Mouse (Mus musculus): ENCODE data around the gene Bdkrb2. TPM values are rescaled to one million over a fixed set of nuclear protein-coding genes. Genes with fewer than 3 reads are reported as not detected.

Gene Bdkrb2
- polyA plus RNA-seq, 1 experiment: not detected

- Histone ChIP-seq H3K36me3 (replicated peaks; ENCODE audit: low read length) (no peaks in the 10 kb centered on the region), H3K4me3 (replicated peaks) (no peak overlapping the region), H3K9me3 (peaks cover 2% of the 10 kb centered on the region), H3K27me3 (replicated peaks) (peaks cover 22% of the 10 kb centered on the region), H3K4me1 (peaks cover 4% of the 10 kb centered on the region; the same call in 1 of the 2 replicates)
- TF ChIP-seq FLI1 (IDR thresholded peaks at IDR 0.05; ENCODE audit: low read length) (no peak), GATA1 (IDR thresholded peaks at IDR 0.05; ENCODE audit: borderline replicate concordance, low read length) (no peak)
Measured at GRCm38 (mm10) chr12:105544872-105545271, 18.2 kb upstream of the Bdkrb2 start.

DNA sequence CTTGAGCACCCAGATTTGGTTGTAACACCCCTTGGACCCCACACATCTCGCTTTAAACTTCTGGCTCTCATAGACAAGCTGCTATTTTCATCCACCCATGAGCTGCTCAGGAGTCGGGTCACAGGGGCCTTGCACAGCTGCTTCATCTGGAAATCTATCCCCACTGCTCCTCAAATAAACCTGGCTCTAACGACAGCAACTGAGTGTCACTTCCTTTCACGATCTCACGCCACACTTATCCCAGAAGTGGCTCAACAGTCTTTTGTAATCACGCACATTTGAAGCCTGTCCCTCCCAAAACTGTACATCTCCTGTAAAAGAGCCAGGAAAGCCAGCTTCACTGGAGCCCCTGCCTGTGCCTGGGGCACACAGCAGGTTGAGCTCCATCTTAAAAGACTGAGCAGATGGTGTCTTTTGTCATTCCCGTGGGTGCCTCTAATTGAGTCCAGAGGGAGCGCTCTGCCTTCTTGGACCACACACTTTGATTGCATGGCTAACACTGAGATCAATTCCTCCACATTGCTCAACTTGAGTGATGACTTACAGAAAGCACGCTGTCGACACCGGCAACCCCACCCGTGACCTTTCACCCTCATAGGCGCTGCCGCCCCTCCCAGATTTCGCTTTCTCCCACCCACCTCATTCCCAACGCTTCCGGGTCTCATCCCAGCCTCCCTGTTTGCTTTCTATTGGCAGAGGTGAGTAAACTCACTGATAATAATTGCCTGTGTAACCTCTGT lies 17.2 kb upstream of the Bdkrb2 start:
- Histone ChIP-seq H3K4me1 (peaks cover 4% of the 10 kb centered on the region; the same call in 1 of the 2 replicates), H3K27me3 (replicated peaks) (peaks cover 22% of the 10 kb centered on the region), H3K4me3 (replicated peaks) (no peak overlapping the region), H3K36me3 (replicated peaks; ENCODE audit: low read length) (no peaks in the 10 kb centered on the region), H3K9me3 (no peaks in the 10 kb centered on the region)
- TF ChIP-seq GATA1 (IDR thresholded peaks at IDR 0.05; ENCODE audit: borderline replicate concordance, low read length) (no peak), FLI1 (IDR thresholded peaks at IDR 0.05; ENCODE audit: low read length) (no peak)

DNA sequence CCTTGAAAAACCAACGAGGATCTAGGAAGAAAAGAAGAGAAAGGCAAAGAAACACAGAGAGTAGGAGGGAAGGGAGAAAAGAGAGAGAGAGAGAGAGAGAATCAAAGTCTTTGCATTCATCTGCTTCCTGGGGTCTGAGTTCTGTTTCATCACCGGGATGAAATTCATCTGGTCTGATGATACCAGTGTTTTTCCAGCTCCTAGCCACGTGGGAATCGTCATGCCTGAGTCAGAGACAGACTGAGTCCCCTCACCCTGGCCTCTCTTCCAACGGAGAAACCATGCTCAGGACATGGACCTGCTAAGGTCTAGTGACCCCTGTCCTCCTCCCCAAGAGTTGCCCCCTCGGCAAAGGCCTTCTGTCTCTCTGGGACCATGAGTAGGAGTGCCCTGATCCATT lies 16.5 kb upstream of the Bdkrb2 start:
- no peak overlapping the region for H3K4me3 ChIP-seq (replicated peaks)
- no peak for TF ChIP-seq FLI1 (IDR thresholded peaks at IDR 0.05; ENCODE audit: low read length)
- no peak for TF ChIP-seq GATA1 (IDR thresholded peaks at IDR 0.05; ENCODE audit: borderline replicate concordance, low read length)
- H3K27me3 ChIP-seq (replicated peaks): peaks cover 24% of the 10 kb centered on the region
- peaks cover 4% of the 10 kb centered on the region; the same call in 1 of the 2 replicates for H3K4me1 ChIP-seq
- H3K9me3 ChIP-seq: no peaks in the 10 kb centered on the region
- no peaks in the 10 kb centered on the region for H3K36me3 ChIP-seq (replicated peaks; ENCODE audit: low read length)

- Histone ChIP-seq H3K36me3 (replicated peaks; ENCODE audit: low read length) (no peaks in the 10 kb centered on the region), H3K4me1 (peaks cover 4% of the 10 kb centered on the region; the same call in 1 of the 2 replicates), H3K9me3 (no peaks in the 10 kb centered on the region), H3K27me3 (replicated peaks) (peaks cover 24% of the 10 kb centered on the region), H3K4me3 (replicated peaks) (no peak overlapping the region)
- TF ChIP-seq GATA1 (IDR thresholded peaks at IDR 0.05; ENCODE audit: borderline replicate concordance, low read length): no peak
- TF ChIP-seq FLI1 (IDR thresholded peaks at IDR 0.05; ENCODE audit: low read length): no peak
Measured at GRCm38 (mm10) chr12:105547151-105547550, 15.9 kb upstream of the Bdkrb2 start.

- H3K27me3 ChIP-seq (replicated peaks): peaks cover 24% of the 10 kb centered on the region
- H3K36me3 ChIP-seq (replicated peaks; ENCODE audit: low read length): no peaks in the 10 kb centered on the region
- peaks cover 4% of the 10 kb centered on the region; the same call in 1 of the 2 replicates for H3K4me1 ChIP-seq
- no peak overlapping the region for H3K4me3 ChIP-seq (replicated peaks)
- H3K9me3 ChIP-seq: no peaks in the 10 kb centered on the region
- no peak for TF ChIP-seq GATA1 (IDR thresholded peaks at IDR 0.05; ENCODE audit: borderline replicate concordance, low read length)
- no peak for TF ChIP-seq FLI1 (IDR thresholded peaks at IDR 0.05; ENCODE audit: low read length)
Measured at GRCm38 (mm10) chr12:105548001-105548400, 15.0 kb upstream of the Bdkrb2 start.

GRCm38 (mm10) chr12:105548881-105549280 lies 14.1 kb upstream of the Bdkrb2 start:
- H3K27me3 ChIP-seq (replicated peaks): peaks cover 24% of the 10 kb centered on the region
- no peak for TF ChIP-seq FLI1 (IDR thresholded peaks at IDR 0.05; ENCODE audit: low read length)
- no peak for TF ChIP-seq GATA1 (IDR thresholded peaks at IDR 0.05; ENCODE audit: borderline replicate concordance, low read length)
- H3K36me3 ChIP-seq (replicated peaks; ENCODE audit: low read length): no peaks in the 10 kb centered on the region
- H3K9me3 ChIP-seq: no peaks in the 10 kb centered on the region
- no peak overlapping the region for H3K4me3 ChIP-seq (replicated peaks)
- H3K4me1 ChIP-seq: peaks cover 4% of the 10 kb centered on the region; the same call in 1 of the 2 replicates

GRCm38 (mm10) chr12:105549835-105550802 lies 12.9 kb upstream of the Bdkrb2 start:
- Histone ChIP-seq H3K4me3 (replicated peaks) (no peak overlapping the region), H3K4me1 (peaks cover 4% of the 10 kb centered on the region; the same call in 1 of the 2 replicates), H3K36me3 (replicated peaks; ENCODE audit: low read length) (no peaks in the 10 kb centered on the region), H3K9me3 (no peaks in the 10 kb centered on the region), H3K27me3 (replicated peaks) (peaks cover 27% of the 10 kb centered on the region)
- TF ChIP-seq GATA1 (IDR thresholded peaks at IDR 0.05; ENCODE audit: borderline replicate concordance, low read length) (no peak), FLI1 (IDR thresholded peaks at IDR 0.05; ENCODE audit: low read length) (no peak)

DNA sequence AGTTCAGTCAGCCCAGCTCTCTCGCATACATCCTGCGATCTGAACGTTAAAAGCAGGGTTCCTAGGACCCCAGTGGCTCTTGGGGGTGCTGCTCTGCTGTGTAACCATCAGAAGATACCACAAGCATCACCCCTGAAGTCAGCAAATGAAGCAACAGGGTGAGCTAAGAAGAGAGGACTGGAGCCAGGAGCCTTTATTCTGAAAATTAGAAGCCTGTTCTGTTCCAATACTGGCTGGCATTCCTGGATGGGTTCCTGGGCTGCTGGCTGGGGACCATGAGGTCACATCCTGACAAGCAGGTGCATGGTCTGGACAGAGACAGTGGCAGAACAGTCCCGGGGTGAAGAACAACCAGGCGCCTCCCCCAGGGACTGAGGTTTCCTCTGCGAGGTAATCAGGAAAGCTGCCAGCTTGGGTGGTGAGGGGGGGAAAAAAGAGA lies 11.5 kb upstream of the Bdkrb2 start:
- no peak for TF ChIP-seq GATA1 (IDR thresholded peaks at IDR 0.05; ENCODE audit: borderline replicate concordance, low read length)
- TF ChIP-seq FLI1 (IDR thresholded peaks at IDR 0.05; ENCODE audit: low read length): no peak
- Histone ChIP-seq H3K9me3 (no peaks in the 10 kb centered on the region), H3K4me1 (peaks cover 4% of the 10 kb centered on the region; the same call in 1 of the 2 replicates)

DNA sequence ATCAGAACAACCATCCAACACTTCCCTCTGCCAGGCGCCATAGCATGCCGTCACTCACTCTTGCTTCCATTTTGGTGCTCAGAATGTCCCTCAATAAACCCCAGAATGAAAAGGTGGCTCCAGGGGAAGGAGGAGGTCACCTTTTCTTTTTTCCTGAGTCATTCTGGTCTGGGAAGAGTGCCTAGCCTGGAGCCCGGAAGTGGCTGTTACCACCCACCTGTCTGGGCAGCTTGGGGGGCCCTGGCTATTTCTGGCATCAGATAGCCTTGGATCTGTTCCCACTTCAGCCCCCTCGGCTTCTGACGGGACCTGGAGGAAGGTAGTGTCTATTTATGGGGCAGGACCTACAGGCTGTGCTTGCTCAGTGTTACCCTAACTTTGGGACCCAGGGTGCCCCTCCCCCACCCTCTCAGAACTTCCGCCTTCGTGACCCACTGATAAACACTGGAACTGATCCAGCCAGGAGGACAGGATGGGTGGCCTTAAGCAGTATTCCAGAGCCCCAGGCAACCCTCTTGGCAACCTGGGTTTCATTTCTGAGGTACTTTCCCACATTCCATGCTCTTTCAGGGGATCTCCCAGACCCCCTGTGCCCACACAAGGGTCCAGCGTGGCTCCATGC lies 8.8 kb upstream of the Bdkrb2 start:
- TF ChIP-seq GATA1 (IDR thresholded peaks at IDR 0.05; ENCODE audit: borderline replicate concordance, low read length) (no peak), FLI1 (IDR thresholded peaks at IDR 0.05; ENCODE audit: low read length) (no peak)
- Histone ChIP-seq H3K4me1 (no peaks in the 10 kb centered on the region; the same call in 1 of the 2 replicates), H3K36me3 (replicated peaks; ENCODE audit: low read length) (no peaks in the 10 kb centered on the region), H3K9me3 (peaks cover 8% of the 10 kb centered on the region), H3K4me3 (replicated peaks) (no peak overlapping the region), H3K27me3 (replicated peaks) (peaks cover 21% of the 10 kb centered on the region)

More for the DNA sequence above, 11.5 kb upstream of the Bdkrb2 start:
- Histone ChIP-seq H3K36me3 (replicated peaks; ENCODE audit: low read length) (no peaks in the 10 kb centered on the region), H3K27me3 (replicated peaks) (peaks cover 28% of the 10 kb centered on the region), H3K4me3 (replicated peaks) (no peak overlapping the region)

All from megakaryocyte, embryonic 14.5 days (primary cell).